Mouse (Mus musculus) neural tube, embryonic 12.5 days (tissue): ENCODE data around the gene Mis18bp1. TPM values are rescaled to one million over a fixed set of nuclear protein-coding genes. Genes with fewer than 3 reads are reported as not detected.
A peak's percentile ranks its signal among the peaks of the same experiment; 100 is the strongest.
"Not testable (repeated sequence)": the region's sequence is repeated elsewhere in the genome, so short reads cannot be mapped to it uniquely, and the experiment has no call there.

Experiments used
- ATAC-seq: fragments of 200-750 bp; cut with Nextera tagmentation; 2 replicates; pipeline ENCODE4 v1.8.0; 2017; ENCODE audit warnings: low read depth, mild to moderate bottlenecking, moderate TSS enrichment, moderate library complexity; ENCODE audit not compliant: low FRiP score
- H3K27ac ChIP-seq: fragments of 300-500 bp; sonication (generic); 2 replicates; pipeline ENCODE4 v1.5.1; 2016
- H3K27me3 ChIP-seq: fragments of 300-500 bp; sonication (generic); replicated peaks from 2 replicates; pipeline ENCODE4 v1.6.1; 2016; ENCODE audit warnings: mild to moderate bottlenecking
- H3K36me3 ChIP-seq: fragments of 300-500 bp; sonication (generic); 2 replicates; pipeline ENCODE4 v1.6.1; 2016; ENCODE audit warnings: mild to moderate bottlenecking
- H3K4me1 ChIP-seq: fragments of 300-500 bp; sonication (generic); 2 replicates; pipeline ENCODE4 v1.6.1; 2016
- H3K4me2 ChIP-seq: fragments of 300-500 bp; sonication (generic); replicated peaks from 2 replicates; pipeline ENCODE4 v1.6.1; 2016; ENCODE audit warnings: mild to moderate bottlenecking
- H3K4me3 ChIP-seq: fragments of 300-500 bp; sonication (generic); 2 replicates; pipeline ENCODE4 v1.5.1; 2016
- H3K9ac ChIP-seq: fragments of 300-500 bp; sonication (generic); 2 replicates; pipeline ENCODE4 v1.6.1; 2016; ENCODE audit warnings: mild to moderate bottlenecking
- H3K9me3 ChIP-seq: fragments of 300-500 bp; sonication (generic); 2 replicates; pipeline ENCODE4 v1.6.1; 2016; ENCODE audit warnings: mild to moderate bottlenecking
- WGBS: fragments of 180-500 bp; shearing (Covaris S2); methylation state at CpG from one replicate; pipeline ENCODE4 v1.1.7; 2016; 5-methylcytosine and 5-hydroxymethylcytosine counted together
- polyA plus RNA-seq: library from polyadenylated mRNA; unstranded; fragments of >200 nt; fragmentation: Nextera tagmentation; extraction: Ambion mirVana; gene quantifications from 2 replicates; pipeline ENCODE4 v1.2.1, GENCODE M21; 2016

Gene Mis18bp1
- polyA plus RNA-seq, result 39.9 and 41.5 TPM in 2 replicates

DNA sequence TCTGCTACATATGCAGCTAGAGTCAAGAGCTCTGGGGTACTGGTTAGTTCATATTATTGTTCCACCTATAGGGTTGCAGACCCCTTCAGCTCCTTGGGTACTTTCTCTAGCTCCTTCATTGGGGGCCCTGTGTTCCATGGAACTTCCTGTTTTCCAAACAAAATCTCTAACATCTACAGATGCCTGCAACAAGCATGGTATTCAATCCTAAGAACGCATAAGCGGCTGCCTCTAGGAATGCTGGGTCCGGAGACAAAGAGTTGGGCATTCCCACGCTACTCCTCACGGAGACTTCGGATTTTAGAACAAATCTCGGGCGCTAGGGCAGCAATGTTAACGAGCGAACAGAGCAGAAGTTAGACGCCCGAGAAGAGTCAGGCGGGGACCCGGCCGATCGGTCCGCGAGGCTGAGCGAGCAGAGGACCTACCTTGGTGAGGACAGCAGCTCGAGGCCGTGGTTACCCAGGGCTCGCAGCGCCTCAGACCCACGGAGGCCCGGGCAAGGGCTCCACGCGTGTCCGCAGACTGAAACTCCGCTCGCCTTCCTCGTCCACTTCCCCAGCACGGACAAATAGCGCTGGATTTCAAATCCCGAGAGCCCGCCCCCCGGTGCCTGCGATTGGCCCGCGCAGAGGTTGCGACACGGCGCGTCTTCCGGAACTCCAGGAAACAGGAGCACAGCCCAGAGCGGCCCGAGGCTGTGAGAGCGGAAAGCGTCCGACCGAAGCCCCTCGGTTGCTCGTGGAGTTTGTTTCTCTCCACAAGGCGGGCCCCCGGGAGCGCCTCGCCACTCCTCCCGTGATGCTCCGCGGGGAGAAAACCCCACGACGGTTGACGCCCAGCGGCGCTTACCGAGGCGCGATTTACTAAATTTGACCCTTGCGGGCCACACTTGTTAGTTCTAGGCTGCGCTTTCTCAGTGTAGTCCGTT lies at the start of gene Mis18bp1:
Gene Mis18bp1 (minus strand): TSS at position 584 of the 931 bp plus-strand sequence.
- H3K27me3 ChIP-seq, result no peaks in the 10 kb centered on the region
- peak within 1 kb of the TSS; percentile 80 for H3K4me3 ChIP-seq
- H3K4me1 ChIP-seq, result peaks cover 9% of the 10 kb centered on the region
- WGBS, result under 1% methylated on average over 70 of the region's 70 CpGs
- peak; percentile 100 for ATAC-seq
- H3K9ac ChIP-seq, result peak within 1 kb of the TSS; percentile 64
- no peaks in the 10 kb centered on the region; the same call in 1 of the 2 replicates for H3K9me3 ChIP-seq
- no peaks in the 10 kb centered on the region for H3K36me3 ChIP-seq
- H3K4me2 ChIP-seq, result peak within 1 kb of the TSS; percentile 72
- H3K27ac ChIP-seq, result peak within 1 kb of the TSS; percentile 70; the same call in 1 of the 2 replicates

DNA sequence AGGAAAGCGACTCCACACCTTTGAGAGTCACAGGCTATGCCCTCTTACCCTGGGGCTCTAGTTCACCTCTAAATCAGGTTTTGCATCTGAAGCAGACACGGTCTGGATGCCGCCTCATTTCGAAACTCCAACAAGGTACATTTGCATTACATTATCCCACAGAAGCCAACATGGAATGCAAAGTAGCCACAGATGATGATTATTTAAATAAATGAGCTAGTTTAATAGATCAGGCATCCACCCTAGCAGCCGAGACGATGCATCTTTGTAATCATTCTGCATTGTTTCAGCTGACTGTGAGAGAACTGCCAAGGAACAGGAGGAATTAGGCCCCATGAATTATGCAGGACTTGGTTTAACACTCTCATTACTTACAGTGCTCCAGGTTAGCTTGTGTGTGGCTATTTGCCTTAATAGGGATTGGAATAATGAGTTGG lies 44.0 kb upstream of the Mis18bp1 start:
- Histone ChIP-seq H3K9ac (no peak overlapping the region), H3K4me2 (no peak overlapping the region), H3K9me3 (no peaks in the 10 kb centered on the region), H3K4me3 (no peak overlapping the region), H3K27ac (no peak overlapping the region), H3K4me1 (no peaks in the 10 kb centered on the region), H3K36me3 (no peaks in the 10 kb centered on the region), H3K27me3 (no peaks in the 10 kb centered on the region)
- WGBS, result 62% methylated on average over 6 of the region's 6 CpGs
- peak; percentile 76 for ATAC-seq

DNA sequence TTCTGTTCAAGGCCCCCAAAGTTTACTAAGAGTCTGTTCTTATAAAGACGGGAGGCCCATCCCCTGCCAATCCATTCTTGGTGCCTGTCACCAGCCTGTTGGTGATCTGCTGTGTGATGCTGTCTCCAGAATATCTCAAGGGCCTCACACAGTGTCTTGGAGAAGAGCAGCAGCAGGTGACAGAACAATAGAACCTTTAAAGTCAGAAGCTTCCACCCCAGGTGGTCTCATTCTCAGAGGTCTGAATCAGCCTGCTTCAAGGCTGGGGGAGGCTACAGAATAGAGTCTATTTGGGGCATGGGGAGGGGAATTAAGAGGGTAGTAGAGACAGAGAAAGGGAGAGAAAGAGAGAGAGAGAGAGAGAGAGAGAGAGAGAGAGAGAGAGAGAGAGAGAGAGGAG lies 34.0 kb upstream of the Mis18bp1 start:
- Histone ChIP-seq H3K9ac (no peak overlapping the region), H3K4me3 (no peak overlapping the region), H3K27me3 (no peaks in the 10 kb centered on the region), H3K4me1 (no peaks in the 10 kb centered on the region), H3K36me3 (no peaks in the 10 kb centered on the region), H3K9me3 (no peaks in the 10 kb centered on the region), H3K4me2 (no peak overlapping the region), H3K27ac (no peak overlapping the region)
- WGBS, result 60% methylated on average over 1 of the region's 1 CpGs
- ATAC-seq, result no peak

DNA sequence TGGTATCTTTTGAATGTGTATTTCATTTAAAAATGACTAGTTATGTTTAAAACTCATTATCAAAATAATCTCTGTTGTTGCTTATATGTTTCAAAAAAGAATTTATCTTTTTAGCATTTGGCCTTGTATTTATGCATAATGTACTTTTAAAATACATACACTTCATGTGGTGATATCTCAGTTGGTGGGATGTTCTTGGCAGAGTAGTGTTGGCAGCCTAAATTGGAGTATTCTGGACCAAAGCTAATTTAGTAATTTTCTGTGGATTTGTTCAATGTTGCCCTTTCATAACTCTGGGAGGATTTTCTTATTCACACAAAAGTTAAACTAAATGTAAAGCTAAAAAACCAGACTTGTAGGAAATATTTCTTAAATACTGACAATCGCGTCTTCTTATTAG lies 29.4 kb upstream of the Mis18bp1 start:
- Histone ChIP-seq H3K4me2 (no peak overlapping the region), H3K36me3 (no peaks in the 10 kb centered on the region), H3K9ac (no peak overlapping the region), H3K4me3 (no peak overlapping the region), H3K9me3 (no peaks in the 10 kb centered on the region), H3K4me1 (no peaks in the 10 kb centered on the region), H3K27ac (no peak overlapping the region), H3K27me3 (no peaks in the 10 kb centered on the region)
- no peak for ATAC-seq
- WGBS, result 100% methylated on average over 2 of the region's 2 CpGs

DNA sequence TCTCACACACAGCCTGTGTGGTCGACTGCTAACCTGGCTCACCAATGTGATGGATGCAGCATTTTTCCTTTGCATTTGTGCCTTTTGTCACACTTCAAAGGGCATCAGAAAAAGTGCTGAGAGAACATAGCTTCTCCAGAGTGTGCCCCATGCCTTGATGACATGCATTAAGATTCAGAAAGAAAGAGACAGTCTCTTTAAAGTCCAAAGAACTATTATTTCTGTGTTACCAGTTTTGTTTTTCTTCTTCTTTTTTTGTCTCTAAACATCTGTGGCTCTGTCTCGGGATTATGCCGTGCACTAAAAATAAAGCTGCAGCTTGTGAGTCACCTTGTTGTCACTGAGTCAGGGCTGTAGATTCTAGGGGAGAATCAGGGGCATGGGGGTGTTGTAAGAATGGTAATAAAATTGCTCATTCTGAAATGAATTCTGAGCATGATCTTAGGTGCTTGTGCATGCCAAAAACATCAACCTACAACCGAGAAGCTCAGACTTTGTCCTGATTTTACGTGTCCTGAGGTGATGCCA lies 21.7 kb upstream of the Mis18bp1 start:
- H3K27me3 ChIP-seq, result no peaks in the 10 kb centered on the region
- no peak overlapping the region for H3K4me2 ChIP-seq
- H3K4me3 ChIP-seq, result no peak overlapping the region
- H3K4me1 ChIP-seq, result no peaks in the 10 kb centered on the region
- H3K36me3 ChIP-seq, result no peaks in the 10 kb centered on the region
- ATAC-seq, result no peak
- H3K9ac ChIP-seq, result no peak overlapping the region
- H3K9me3 ChIP-seq, result no peaks in the 10 kb centered on the region
- H3K27ac ChIP-seq, result no peak overlapping the region
- WGBS, result 83% methylated on average over 5 of the region's 5 CpGs

DNA sequence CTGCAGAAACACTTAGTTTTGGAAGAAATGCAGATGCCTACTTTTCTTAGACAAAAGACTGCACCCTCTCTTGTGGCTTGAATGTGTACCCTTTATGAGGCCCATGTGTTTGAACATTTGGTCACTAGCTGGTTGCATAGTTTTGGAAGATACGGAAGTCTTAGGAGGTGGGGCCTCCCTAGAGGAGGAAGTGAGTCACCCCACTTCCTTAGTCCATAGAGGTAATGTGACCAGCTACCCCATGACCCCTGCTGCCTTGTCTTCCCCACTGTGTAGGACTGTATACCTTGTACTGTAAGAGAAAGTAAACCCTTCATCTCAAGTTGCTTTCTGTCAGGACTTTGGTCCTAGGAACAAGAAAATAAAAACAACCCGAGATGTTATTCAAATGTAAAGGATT lies 16.8 kb upstream of the Mis18bp1 start:
- no peak for ATAC-seq
- no peak overlapping the region for H3K27ac ChIP-seq
- no peak overlapping the region for H3K4me3 ChIP-seq
- H3K36me3 ChIP-seq, result no peaks in the 10 kb centered on the region
- no peak overlapping the region for H3K9ac ChIP-seq
- no peaks in the 10 kb centered on the region for H3K27me3 ChIP-seq
- no peaks in the 10 kb centered on the region for H3K9me3 ChIP-seq
- H3K4me1 ChIP-seq, result no peaks in the 10 kb centered on the region
- H3K4me2 ChIP-seq, result no peak overlapping the region
- 81% methylated on average over 2 of the region's 2 CpGs for WGBS

DNA sequence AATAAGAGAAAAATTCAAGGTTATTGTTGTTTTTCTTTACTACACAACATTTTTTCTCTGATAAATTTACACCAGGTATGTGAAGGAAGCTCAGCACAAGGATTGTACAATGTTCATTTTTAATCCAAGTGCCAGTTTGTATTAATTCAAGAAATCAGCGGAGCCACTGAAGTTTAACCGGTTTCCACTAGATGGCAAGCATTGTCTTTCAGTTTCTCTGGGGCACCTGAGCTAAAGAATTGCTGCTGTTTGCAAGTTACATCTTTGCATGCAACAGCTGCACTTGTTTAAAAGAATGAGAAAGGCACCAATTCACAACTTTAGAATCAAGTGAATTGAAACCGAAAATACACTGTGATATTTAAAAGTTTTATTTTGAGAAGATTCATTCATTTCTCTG lies 15.0 kb upstream of the Mis18bp1 start:
- WGBS, result 64% methylated on average over 3 of the region's 3 CpGs
- H3K4me1 ChIP-seq, result no peaks in the 10 kb centered on the region
- ATAC-seq, result no peak
- no peaks in the 10 kb centered on the region for H3K27me3 ChIP-seq
- H3K27ac ChIP-seq, result no peak overlapping the region
- H3K9me3 ChIP-seq, result no peaks in the 10 kb centered on the region
- no peaks in the 10 kb centered on the region for H3K36me3 ChIP-seq
- no peak overlapping the region for H3K4me2 ChIP-seq
- H3K9ac ChIP-seq, result no peak overlapping the region
- no peak overlapping the region for H3K4me3 ChIP-seq

DNA sequence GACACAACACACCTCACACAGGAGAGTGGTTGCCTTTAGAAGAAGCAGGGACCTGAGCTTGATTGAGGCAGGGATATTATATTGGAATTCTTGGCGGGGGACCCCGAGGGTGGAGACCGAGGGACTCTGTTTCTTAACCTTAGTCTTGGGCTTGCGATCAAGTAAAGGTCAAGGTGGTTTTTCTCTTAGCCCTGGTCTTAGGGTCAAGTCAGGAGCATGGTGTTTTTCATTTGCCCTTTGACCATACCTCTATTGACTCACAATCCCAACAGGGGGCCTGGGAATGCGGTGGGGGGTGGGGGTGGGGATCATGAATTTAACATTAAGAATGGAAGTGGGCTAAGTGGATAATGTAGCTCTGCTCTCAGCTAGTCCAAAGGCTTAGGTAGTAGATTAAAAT lies 1.3 kb upstream of the Mis18bp1 start:
- Histone ChIP-seq H3K9ac (no peak overlapping the region), H3K4me3 (no peak overlapping the region), H3K4me2 (peak overlapping the region; percentile 72; the same call in 1 of the 2 replicates), H3K9me3 (no peaks in the 10 kb centered on the region), H3K27ac (no peak overlapping the region), H3K27me3 (no peaks in the 10 kb centered on the region), H3K4me1 (peaks cover 9% of the 10 kb centered on the region), H3K36me3 (no peaks in the 10 kb centered on the region)
- WGBS, result 85% methylated on average over 5 of the region's 5 CpGs
- ATAC-seq, result no peak

DNA sequence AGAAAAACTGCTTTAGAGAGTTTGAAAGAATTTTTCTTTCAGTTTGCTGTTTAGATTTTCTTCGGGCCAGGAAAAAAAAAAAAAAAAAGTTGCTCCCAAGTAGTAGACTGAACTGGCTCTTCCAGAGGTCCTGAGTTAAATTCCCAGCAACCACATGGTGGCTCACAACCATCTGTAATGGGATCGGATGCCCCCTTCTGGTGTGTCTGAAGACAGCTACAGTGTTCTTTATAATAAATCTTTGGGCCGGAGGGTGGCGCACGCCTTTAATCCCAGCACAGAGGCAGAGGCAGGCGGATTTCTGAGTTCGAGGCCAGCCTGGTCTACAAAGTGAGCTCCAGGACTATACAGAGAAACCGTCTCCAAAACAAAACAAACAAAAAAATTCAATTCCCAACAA lies 555 bp upstream of the Mis18bp1 start:
- WGBS, result 29% methylated on average over 8 of the region's 8 CpGs
- H3K4me3 ChIP-seq, result peak overlapping the region; percentile 80
- not testable (repeated sequence) for H3K9me3 ChIP-seq, H3K27me3 ChIP-seq, H3K36me3 ChIP-seq, H3K27ac ChIP-seq, H3K4me1 ChIP-seq
- H3K4me2 ChIP-seq, result peak overlapping the region; percentile 72
- 0 out of 2 replicates have a peak overlapping the region, but pooled peaks have one; percentile 64 for H3K9ac ChIP-seq
- peak; percentile 48 for ATAC-seq

DNA sequence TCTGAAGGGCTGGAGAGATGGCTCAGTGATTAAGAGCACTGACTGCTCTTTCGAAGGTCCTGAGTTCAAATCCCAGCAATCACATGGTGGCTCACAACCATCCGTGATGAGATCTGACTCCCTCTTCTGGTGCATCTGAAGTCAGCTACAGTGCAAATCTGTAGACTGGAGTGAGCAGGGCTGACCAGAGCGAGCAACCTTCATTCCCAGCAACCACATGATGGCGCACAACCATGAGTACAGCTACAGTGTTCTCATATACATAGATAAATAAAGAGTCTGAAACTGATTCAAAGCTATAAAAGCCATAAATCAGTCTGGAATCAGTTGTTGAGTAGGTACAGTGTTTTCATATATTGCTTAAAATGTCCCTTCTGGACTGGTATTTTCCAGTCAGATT lies 36.3 kb downstream of the Mis18bp1 start:
- ATAC-seq, H3K4me1 ChIP-seq, H3K4me3 ChIP-seq, H3K27me3 ChIP-seq, H3K27ac ChIP-seq, H3K4me2 ChIP-seq, H3K9me3 ChIP-seq, H3K9ac ChIP-seq: not testable (repeated sequence)
- peaks cover 14% of the 10 kb centered on the region for H3K36me3 ChIP-seq
- WGBS, result 92% methylated on average over 4 of the region's 4 CpGs

DNA sequence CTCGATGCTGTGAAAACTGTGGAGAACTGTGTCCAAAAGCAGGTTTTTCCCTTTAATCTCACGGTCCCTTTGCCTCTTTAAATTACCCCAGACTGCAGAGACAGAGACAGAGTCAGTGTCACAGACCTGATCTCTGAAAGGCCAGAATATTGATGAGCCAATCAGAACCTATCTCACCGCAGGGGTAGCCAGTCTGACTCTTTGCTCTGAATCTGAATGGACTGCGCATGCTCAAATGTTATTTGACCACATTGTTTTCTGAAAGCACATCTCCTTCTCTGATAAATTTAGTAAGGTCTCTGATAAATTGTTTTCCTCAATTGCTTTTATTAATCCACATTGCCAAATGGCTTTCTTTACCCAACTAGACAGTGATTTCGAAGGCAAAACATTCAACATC lies 53.0 kb downstream of the Mis18bp1 start:
- 90% methylated on average over 5 of the region's 5 CpGs for WGBS
- ATAC-seq, result no peak
- peaks cover 38% of the 10 kb centered on the region for H3K36me3 ChIP-seq

DNA sequence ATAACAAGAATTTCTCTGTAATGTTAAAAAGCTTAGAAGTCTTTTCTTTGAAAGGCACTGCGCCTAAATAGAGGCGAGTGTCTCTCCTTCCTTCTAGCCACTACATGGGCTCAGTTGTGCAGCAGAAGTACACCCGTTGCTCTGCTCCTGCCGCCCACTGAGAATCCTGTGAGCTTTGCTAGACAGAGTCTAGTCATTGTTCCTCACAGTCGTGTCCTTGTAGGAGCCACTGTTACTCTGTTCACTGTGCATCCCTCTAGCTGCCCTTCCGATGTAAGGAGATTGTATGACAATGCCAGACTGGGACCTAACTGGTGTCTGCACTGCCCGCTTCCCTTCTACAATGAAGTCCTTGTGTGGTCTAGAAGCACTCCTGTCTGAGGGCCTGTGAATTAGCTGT lies 53.4 kb downstream of the Mis18bp1 start:
- Histone ChIP-seq H3K36me3 (peaks cover 37% of the 10 kb centered on the region), H3K9me3 (no peaks in the 10 kb centered on the region), H3K4me2 (no peak overlapping the region), H3K4me3 (no peak overlapping the region), H3K4me1 (no peaks in the 10 kb centered on the region), H3K27ac (no peak overlapping the region), H3K27me3 (no peaks in the 10 kb centered on the region), H3K9ac (no peak overlapping the region)
- WGBS, result 81% methylated on average over 7 of the region's 7 CpGs
- no peak for ATAC-seq

More for the DNA sequence above, 53.0 kb downstream of the Mis18bp1 start:
- no peaks in the 10 kb centered on the region for H3K27me3 ChIP-seq
- no peak overlapping the region for H3K4me3 ChIP-seq
- no peaks in the 10 kb centered on the region for H3K4me1 ChIP-seq
- no peak overlapping the region for H3K4me2 ChIP-seq
- no peaks in the 10 kb centered on the region for H3K9me3 ChIP-seq
- H3K27ac ChIP-seq, result no peak overlapping the region
- H3K9ac ChIP-seq, result no peak overlapping the region
